Mouse (Mus musculus) B cell, adult 62 days (primary cell): ENCODE data around the gene A830031A19Rik. TPM values are rescaled to one million over a fixed set of nuclear protein-coding genes. Genes with fewer than 3 reads are reported as not detected.

Source experiments
- total RNA-seq: library from RNA; stranded (reverse); gene quantifications from 4 replicates; pipeline ENCODE4 v1.2.4, GENCODE M21; 2023

Gene A830031A19Rik
- total RNA-seq: not detected in 4 replicates

GRCm38 (mm10) chr11:24074634-24075104 is at the start of gene A830031A19Rik:
Gene A830031A19Rik, minus strand, starts transcription at chr11:24075054.

GRCm38 (mm10) chr11:24077795-24078705 is 3.2 kb upstream of the A830031A19Rik start, which contains the start of gene Bcl11a:
Gene Bcl11a, plus strand, starts transcription at chr11:24078056.

Other genes starting within 250 kb of the A830031A19Rik start
- gene Papolg, start 179.8 kb downstream of the A830031A19Rik start, total RNA-seq: 36.8 to 39.9 TPM (median 38.5 TPM) in 4 replicates
- 256 to 265 TPM (median 260 TPM) in 4 replicates for gene Bcl11a, start 3.0 kb upstream of the A830031A19Rik start, total RNA-seq